Mouse (Mus musculus) T-helper 17 cell (primary cell): Measurements from ENCODE around the gene Gstp3.
"Not testable (repeated sequence)": the region's sequence is repeated elsewhere in the genome, so short reads cannot be mapped to it uniquely, and the experiment has no call there.

Source experiments
- in situ Hi-C, 2 experiments: fragments of 300-600 bp; cut with MboI, MseI; formaldehyde crosslinking; loops; 1 replicate in 1 of 2; 2 replicates in 1 of 2; pipeline ENCODE4 v1.15.1; 2025; ENCODE audit warnings: high pct_unique_total_duplicates in 2 of 2

Gene Gstp3

DNA sequence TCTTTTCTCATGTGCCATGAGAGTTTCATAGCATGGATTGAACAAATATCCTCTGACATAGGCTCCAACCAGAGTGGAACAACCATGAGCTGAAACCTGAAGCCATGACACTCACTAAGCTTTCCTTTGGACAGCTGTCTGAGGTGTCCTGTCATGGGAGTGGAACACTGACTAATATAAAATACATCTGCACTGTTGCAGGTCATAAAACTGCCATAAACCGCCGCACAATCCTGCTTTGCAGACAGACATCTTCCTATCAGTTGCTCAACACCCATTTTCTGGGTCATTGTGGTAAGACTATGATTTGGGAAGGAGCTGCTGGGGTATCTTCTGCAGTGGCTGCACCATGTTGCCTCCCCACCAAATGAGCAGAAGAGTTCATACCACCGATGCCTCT, 33.4 kb upstream of the Gstp3 start:
- in situ Hi-C loops = no loop called here

DNA sequence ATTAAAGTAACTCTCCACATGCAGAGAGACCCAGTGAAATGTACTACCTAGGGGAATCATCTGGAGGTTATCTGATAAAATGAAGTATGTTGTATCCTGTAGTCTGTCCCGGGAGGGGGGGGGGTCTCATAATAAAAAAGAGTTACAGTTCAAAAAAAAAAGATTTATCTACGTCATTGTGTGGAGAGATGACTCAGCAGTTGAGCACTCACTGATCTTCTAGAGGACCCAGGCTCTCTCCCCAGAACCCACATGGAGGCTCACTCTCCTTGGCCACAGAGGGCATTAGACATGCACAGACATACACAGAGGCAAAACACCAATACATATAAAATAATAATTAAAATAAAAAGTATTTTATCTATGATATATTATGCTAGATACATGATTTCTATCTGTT, 32.0 kb upstream of the Gstp3 start:
- in situ Hi-C loops = no loop called here

DNA sequence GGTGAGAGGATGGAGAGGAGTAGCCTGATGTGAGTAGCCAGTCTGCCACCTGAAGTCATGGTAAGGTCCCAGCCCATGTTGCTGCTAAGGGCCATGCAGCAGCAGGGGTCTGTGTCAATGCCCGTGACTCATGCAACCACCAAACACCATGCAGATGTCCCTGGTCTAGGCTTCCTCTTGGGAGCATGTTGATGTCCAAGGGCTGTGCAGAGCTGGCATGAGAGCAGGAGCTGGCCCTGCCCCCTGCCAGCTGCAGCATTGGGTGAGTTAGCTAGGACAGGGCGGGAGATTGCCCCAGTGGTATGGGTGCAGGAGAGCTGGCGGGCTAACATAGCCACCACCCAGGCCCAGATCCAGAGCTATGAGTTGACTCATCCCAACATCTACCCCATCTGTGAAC, 31.1 kb upstream of the Gstp3 start:
- in situ Hi-C loops = no loop called here

DNA sequence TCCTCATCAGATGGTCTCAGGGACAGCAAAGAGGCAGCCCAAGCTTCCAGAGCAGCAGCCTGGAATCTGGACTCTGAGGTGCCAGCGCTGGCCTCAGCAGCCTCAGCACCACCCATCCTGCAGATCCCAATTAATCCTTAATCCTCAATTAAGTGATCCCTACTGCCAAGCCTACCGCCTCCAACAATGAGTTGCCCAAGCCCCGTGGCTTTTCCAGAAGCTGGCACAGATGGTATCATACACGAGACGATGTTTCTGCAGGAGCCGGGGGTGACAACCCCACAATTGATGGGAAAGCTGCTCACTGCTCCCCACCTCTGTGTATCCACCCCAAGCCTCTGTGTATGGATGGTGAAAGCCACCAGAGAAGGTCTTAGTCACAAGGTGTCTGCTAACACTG, 29.8 kb upstream of the Gstp3 start:
- in situ Hi-C loops = no loop called here

DNA sequence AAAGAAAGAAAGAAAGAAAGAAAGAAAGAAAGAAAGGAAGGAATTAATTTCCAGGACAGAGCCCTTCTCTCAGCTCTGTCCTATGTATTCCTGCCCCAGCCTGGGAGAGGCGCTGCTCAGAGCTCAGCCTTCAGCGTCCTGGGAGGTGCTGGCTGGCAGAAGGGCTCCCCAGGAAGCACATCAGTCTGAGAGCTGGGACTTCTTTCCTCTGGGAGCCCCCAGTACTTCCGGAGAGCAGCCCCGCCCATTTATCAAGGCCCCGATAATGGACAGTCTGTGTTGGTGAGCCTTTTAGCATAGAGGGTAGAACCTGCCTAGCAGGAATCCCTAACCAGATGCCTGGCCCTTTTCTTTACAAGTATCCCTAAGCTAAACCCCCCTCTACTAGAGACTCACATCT, 28.8 kb upstream of the Gstp3 start:
- in situ Hi-C loops = no loop called here

DNA sequence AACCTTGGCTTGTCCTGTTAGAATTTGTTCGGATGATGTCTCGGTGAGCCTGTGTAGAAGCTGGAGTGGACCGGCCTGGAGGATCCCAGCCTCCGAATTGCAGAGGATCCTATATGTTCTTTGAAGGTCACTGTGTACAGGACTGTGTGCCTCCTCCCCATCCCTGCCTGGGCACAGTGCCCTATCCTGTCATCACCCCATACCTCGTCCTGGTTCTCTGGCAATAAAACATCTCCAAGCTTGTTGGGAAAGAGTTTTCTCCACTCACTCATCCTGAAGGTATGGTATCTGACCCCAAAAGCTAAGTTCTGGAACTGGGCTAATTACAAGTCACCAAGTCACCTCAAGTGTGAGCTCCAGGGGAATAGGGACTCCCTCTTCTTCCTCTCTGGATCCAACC, 27.7 kb upstream of the Gstp3 start:
- in situ Hi-C loops = no loop called here

DNA sequence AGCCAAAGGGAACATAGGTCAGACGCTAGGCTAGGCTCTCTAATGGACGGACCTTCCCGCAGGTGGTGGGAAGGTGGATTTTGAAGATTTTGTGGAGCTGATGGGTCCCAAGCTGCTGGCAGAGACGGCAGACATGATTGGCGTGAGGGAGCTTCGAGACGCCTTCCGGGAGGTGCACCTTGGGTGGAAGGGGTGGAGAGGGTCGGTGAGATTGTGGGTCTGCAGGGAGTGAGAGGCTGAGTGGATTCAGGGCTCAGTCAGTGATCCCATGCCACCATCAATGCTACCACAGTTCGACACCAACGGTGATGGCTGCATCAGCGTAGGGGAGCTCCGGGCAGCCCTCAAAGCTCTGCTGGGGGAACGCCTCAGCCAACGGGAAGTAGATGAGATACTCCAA, 26.8 kb upstream of the Gstp3 start:
- in situ Hi-C loops = no loop called here

DNA sequence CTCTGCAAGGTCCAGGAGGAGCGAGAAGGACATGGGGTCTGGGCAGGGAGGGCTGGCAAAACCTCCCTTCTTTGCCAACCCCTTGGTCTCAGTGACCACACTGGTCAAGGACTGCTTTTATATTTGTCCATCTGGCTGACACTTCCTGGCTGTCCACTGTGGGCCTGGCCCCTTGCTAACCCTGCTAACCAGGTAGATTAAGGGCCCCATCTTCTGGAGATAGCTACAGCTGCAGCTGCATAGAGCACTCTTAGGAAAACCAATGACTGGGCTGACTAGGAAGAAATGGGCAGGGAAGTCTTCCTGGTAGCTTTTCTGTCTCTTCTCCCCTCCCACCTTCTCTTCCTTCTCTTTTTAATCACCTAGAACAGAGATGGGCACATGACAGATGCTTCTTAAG, 25.6 kb upstream of the Gstp3 start:
- in situ Hi-C loops = no loop called here

DNA sequence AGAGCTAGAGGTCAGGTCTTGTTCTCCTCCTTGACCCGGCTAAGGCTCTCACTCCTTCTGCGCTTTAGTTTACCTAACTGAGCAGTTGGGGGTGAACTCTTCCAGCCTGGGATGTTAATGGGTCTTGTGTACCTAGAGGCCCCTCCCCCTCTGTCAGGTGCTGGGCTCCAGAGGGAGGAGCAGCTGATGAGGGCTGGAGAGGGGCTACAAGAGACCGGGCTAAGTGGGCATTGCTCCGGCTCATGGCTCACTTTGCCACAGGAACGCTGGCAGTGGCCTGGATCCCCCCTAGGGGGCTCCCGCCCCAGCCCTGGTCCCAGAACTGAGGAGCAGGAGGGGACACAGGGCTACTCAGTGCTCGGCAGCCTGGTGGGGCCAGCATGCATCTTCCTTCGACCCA, 24.5 kb upstream of the Gstp3 start:
- in situ Hi-C loops = no loop called here

DNA sequence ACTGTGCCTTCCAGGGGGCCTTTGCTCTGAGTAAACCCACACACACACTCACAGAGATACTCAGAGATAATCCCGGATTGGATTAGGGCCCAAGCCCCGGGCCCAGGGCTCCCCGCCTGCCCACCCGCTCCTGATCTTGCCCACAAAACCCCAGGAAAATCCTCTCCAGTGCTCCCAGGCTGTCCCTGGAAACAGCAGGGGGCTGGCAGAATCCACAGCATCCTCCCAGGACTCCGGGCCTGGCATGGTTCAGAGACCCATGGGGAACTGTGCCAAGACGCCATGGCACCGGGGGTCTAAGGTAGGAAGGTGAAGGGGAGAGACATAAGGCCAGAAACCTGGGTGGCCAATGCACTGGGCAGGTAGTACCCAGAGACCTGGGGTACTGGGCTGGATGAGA, 23.9 kb upstream of the Gstp3 start:
- in situ Hi-C loops = no loop called here

DNA sequence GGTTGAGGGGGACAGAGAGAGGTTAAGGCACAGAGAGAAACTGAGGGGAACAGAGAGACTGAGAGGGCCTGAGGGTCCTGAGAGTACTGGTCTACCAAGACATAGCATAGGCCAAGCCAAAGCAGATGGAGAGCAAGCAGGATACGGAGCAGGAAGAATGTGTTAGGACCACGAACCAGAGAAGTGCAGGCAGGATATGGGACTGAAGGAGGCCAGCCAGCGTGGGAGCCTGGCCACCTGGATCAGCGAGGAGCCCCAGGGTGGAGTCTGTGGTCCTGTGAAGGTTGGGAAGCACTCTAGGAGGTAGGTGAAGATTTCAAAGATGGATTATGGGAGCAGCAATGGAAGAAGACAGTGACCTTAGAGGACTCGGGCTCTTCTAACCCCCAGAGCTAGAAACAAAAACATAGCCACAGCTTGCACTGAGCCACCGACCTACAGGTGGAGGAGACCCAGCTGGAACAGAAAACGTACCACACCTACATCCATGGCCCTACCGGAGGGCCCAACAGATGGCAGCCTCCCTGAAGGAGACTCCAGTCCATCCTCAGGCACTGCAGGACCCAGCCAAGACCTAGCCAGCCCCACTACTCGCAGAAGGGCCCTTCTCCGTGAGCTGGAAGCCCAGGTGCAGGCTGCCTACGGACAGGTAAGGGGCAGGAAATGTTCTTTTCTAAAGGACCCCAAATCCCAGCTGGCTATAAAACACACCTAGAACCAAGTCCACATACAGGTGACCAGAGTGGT, 23.0 kb upstream of the Gstp3 start:
- in situ Hi-C loops = no loop called here

DNA sequence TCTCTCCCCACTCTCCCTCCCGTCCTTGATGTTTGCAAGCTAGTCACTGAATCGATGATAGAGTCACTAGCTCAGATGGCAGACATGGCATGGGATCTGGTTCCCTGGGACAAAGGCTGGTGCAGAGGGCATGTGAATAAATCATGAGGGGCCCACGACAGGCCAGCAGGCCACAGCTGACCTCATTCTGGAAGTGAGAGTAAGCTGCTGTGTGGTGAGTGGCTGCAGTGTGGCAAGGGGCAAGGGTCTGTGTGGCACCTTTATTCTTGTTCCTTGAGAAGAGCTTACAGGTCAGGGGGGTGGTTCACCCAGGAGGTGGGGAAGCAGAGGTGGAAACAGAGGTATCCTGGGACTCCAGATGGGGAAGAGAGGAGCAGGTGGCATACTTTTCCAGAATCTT, 22.0 kb upstream of the Gstp3 start, which contains the start of gene Cabp2:
Gene Cabp2, plus strand, starts transcription at position 185 of the 400 bp plus-strand sequence.
- in situ Hi-C loops = no loop called here

DNA sequence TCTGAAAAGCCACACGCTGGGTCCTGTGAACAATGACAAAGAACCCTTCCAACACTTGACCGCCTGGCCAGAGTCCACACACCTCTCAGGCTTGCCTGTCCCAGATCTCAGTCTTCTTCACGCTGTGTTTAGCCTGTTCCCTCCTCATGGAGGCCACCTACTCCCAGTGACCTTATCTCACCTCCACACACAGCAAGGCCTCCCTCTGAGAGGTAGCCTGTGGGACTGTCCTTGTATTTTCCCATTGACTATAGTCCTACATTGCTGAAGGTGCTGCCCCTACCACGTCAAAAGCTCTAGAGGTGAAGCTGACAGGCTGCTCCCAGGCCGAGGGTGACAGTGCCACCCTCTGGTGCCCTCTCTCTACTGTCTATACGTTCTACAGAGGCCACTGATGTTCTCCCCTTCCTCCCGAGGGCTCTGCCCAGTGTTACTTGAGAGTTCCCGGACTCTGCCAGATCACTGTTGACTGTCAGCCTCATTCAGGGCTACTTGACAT, 21.2 kb upstream of the Gstp3 start:
- in situ Hi-C loops = no loop called here

DNA sequence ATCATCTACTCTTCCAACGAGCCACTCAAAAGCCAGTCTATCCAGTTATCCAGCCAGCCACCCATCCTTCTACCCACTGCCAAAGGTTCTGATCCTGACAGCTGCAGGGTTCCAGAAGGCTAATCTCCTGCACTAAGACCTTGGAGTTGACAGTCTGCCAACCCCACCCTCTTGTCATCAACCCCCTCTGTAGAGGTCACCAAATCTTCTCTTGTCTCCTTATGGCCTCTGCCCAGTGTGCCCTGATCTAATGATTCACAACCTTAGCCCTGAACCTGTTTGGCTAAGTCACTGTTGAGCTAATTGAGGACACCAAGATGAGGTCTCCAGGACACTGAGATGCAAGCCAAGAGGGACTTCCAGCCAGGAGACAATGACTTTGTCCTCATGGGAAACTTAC, 20.2 kb upstream of the Gstp3 start:
- in situ Hi-C loops = no loop called here

DNA sequence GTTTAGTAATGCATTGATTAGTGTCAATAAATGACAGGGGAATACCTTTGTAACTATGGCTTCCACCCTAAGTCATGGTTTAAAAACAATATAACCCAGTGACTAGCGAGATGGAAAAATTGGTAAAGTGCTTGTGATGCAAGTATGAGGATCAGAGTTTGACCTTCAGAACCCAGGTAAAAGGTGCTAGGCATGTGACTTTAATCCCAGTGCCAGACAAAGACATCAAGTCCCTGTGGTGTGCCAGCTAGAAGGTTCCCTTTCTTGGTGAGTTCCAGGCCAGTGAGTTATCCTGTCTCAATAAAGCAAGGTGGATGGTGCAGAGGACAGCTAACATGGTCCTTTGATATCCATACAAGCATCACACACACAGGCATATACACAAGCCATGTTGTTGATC, 16.2 kb upstream of the Gstp3 start:
- in situ Hi-C loops = no loop called here

DNA sequence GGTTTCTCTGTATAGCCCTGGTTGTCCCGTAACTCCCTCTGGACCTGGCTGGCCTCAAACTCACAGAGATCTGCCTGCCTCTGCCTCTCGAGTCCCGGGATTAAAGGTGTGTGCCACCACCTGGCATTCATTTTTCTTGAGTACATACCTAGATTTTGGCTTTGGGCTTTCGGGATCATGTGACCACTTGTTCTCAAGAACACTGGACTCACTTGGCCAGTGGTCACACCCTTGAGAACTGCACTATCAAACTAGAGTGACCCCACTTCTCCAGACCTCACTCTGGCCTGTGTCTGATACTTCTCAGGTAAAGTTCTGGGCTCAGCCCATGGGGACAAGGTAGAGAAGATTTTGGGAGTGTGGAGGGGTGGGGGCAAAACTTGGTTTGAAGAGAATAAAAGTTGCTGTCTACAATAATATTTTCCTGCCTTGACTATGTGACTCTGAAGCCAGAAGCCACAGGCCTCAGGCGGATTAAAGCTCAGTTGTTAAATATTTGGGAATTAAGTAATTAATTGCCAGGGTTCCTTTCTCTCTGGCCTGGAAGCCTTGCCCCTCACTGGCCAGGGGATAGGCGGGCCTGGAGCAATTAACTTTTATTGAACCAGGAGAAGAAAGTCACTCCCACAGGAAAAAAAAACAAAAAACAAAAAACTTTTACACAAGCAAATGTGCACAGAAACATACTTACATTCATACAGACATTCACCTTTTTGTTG, 13.5 kb upstream of the Gstp3 start:
- in situ Hi-C loops = no loop called here

DNA sequence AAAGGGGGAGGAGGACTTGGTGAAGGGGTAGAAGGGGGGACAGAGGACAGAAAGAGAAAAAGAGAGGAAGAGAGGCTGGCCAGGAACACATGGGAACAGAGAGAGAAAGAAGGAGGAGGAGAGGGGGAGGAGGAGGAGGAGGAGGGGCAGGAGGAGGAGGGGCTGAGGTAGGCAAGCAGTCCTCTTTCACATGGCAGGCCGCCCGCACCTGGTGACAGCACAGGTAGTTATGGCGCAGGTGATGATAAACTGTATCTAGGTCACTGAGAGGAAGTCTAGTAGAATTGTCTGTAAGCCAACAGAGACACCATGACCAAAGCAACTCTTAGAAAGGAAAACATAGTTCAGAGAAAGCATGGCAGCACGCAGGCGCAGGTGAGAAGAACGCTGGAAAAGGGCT, 12.0 kb upstream of the Gstp3 start:
- in situ Hi-C loops = no loop called here

DNA sequence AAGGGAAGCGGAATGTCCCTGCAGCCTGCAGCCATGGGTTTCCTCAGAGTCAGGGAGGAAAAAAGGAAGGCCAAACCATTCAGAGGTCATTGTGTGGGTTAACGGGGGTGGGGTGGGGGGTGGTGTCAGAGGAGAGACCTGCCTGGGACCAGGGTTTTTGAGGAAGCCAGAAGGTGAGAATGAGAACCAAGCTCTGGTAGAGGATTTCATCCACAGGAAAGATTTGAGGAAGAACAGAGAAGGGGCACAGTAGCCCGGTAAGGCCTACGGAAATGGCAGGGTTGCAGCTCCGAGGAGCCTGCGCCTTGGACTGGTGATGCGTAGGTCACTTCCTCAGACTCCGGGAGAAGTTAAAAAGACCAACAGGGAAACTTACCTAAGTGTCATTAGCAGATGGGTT, 11.4 kb upstream of the Gstp3 start:
- in situ Hi-C loops = no loop called here

DNA sequence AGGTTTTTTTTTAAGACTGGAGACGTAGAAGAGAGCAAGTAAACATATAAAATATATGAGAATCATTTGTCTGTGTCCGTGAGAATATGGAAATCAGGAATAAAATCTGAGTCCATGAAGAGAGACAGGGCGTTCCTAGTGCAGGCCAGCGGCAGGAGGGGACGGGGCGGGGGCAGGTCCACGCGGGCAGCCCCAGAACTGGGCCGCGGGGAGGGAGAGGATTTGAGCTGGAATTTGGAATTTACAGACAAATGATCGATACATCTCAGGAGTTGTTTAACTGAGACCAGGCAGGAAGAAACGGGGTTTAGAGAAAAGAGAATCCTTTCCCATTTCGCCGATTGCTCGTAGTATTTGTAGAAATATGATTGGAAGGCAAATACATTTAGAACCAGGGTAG, 10.9 kb upstream of the Gstp3 start:
- in situ Hi-C loops = no loop called here

DNA sequence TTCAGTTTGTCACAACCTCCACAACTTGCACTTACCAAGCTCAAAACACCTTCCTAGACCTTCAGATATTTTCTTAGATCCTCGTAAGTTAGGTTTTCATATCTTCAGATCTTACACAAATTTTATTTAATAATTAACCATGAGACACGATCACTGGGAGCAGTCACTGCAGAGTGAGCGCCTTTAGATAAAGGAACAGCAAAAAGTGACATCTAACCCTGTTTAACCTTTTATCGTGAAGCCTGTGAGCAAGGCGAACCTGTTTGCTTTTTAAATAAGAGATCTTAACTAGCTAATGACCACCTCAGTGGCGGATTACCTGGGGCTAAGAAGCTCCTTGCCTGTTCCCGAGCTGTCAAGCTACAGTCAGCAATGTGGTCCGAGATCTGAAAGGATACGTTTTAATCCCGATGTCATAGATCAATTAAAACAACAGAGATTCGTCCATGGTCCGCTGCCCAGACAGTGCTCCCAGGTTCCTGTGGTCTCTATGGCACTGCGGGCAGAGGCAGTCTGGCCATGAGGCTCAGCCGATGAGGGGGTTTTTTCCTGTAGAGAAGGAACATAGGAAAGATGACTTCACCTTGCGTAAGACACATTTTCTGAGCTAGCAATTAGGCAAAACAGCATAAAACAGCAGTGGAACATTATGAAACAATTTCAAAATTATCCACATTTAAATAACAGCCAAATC, 9.5 kb upstream of the Gstp3 start:
- in situ Hi-C loops = no loop called here

DNA sequence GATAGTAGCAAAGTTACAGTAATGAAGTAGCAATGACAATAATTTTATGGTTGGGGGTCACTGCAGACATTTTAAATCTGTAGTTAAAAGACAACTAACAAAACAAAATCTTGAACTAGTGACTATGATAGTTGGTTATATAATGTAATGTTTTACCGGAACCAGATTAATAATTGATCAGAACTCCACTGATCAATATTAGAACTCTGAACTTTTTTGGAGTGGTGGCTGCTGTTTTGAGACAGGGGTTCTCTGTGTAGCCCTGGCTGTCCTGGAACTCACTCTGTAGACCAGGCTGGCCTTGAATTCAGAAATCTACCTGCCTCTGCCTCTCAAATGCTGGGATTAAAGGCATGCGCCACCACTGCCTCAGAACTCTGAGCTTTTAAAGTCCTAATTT, 8.9 kb upstream of the Gstp3 start:
- in situ Hi-C loops = not testable (repeated sequence)

DNA sequence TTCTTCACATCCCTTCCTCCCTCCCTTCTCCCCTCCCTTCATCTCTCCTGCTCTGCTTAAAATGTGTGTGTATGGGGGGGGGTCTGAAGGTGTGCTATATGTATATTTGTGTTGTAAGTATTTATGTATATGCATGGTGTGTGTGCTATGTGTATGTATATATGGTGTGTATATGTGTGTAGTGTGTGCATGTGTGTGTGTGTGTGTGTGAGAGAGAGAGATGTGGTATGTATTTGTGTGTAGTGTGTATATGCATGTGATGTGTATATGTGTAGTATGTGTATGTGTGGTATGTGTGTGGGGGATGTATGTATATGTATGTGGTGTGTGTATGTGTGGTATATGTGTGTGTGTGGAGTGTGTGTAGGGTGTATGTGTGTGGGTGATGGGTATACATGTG, 7.5 kb upstream of the Gstp3 start:
- in situ Hi-C loops = no loop called here

DNA sequence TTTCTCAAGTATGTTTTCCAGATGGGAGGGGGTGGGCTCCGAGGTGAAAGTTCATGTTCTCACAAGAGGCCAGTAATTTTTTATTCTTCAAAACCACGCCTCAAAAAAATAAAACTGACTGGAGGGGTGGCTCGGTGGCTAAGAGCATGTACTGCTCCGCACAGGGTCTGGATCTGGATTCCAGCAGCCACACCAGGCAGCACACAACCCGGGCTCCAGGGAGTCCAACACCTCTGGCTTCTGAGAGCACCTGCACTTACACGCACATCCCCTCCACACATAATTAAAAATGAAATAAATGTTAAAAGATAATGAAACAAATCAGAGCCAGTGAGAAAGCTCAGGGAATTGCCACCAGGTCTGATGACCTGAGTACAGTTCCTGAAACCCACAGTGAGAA, 6.9 kb upstream of the Gstp3 start:
- in situ Hi-C loops = no loop called here
